Mouse (Mus musculus): ENCODE data around the gene Nlrp4f.

DNA sequence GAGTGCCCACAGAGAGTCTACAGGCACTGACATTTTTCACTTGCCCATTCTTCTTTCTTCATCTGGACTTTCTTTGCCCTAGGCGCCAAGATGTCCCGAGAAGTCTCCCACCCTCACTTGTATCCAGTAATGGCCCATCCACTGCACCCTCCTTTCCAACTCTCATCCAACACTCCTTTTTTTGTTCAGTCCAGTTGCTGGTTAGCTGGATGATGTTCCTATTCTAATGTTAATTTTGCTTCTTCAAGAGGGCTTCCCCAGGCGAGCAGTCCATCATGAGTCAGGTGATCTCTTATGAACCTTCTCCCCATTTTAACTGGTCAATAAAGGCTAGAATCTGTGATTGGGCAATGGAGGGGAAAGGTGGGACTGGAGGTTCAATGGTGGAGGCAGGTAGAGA is 31.7 kb downstream of the Nlrp4f start:
- TF ChIP-seq CTCF (IDR thresholded peaks at IDR 0.05; ENCODE audit: borderline replicate concordance, insufficient read depth, low read length) (no peak), POLR2A (IDR thresholded peaks at IDR 0.05; ENCODE audit: low read depth, low read length) (no peak)
